Mouse (Mus musculus) T-helper 17 cell (primary cell): ENCODE results near the gene Fam166a.

Experiments used
- in situ Hi-C, 2 experiments: fragments of 300-600 bp; cut with MboI, MseI; formaldehyde crosslinking; loops; 1 replicate in 1 of 2; 2 replicates in 1 of 2; pipeline ENCODE4 v1.15.1; 2025; ENCODE audit warnings: high pct_unique_total_duplicates in 2 of 2

The Fam166a gene

DNA sequence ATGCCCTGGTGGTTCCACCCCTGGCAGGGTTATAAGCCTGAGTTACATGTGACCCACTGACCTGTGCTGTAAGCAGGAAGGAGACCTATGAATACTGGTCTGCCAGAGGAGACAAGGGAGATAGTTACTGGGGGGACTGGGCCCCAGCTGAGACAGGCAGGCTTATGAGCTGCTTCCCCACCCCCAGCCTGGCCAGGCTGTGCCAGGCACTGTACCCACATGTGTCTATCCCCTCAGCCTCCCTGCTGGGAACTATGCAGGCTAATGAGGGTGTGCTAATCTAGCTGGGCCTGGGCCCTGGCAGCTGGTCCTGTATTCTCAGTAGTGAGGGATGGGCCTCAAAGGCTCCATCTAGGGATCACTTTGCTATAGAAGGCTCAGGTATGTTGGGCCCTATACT lies 48.7 kb downstream of the Fam166a start:
- in situ Hi-C loops, result no loop called here

- in situ Hi-C loops, result no loop called here
Observed at GRCm38 (mm10) chr2:25267746-25268309, 49.3 kb downstream of the Fam166a start.
